Comparison of ENCODE assay signal across 11 mouse cellular contexts in the genomic region with DNA sequence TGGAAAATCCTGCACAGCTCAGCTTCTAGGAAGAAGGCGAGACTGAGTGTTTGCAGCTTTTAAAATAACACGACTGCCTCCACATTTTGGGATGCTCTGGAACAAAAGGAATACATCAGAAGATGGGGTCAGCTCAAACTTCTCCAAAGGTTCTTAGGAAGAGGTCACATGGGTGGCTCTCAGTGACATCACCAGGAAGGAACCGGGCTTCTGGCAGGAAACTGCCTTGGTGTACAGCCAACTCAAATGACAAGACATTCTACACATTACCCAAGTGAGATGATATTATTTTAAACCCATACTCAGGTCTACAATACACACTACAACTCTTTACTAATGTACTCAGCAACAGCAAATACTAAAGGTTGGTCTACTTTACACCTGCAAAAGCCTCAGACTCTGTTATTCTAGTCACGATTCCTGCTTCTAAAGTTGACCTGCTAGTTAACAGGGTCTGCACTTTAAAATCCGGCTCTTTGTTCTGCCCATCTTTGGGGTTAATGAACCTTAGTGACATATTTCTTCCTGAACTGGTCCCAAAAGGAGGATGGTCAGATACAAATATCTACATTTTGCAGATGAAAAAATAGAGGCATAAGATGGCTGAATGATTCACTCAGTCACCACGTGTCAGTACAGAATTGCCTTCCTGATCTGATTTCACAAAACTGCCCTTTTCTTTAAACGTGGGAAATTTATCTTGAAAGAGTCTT. TPM values are rescaled to one million over a fixed set of nuclear protein-coding genes. Genes with fewer than 3 reads are reported as not detected.
DNase-seq lines count a peak whose midpoint lies in the region; ATAC-seq lines count a peak whose summit lies in the region.
"Had no signal": no experiment of that assay in that cellular context is flagged by ENCODE, and none has a peak within 500 bp of the region (broad histone marks: within the 10 kb centered on the region; RNA-seq: fewer than 3 reads in every experiment).

No protein-coding gene starts in this region.

- peak; percentile 39 for DNase-seq in embryonic facial prominence, embryonic 14.5 days (ENCODE audit: low spot score)
- no peak for DNase-seq in embryonic facial prominence, embryonic 10.5 days (ENCODE audit: low spot score)
- peak; percentile 10 to 34 for DNase-seq in spleen, postnatal 4 days (ENCODE audit: low spot score in 2 of 2)
- no peak for DNase-seq in spleen, postnatal 14 days (ENCODE audit: low spot score in 2 of 2)
- peak; percentile 71 to 73 for DNase-seq in kidney, postnatal 25 days
- DNase-seq in liver: no peak
- no peak for DNase-seq in testis, postnatal 14 days (ENCODE audit: low spot score)
- DNase-seq: B cell, adult 2 months; cerebellum, adult 11 months had no signal

- WGBS in embryonic facial prominence, embryonic 14.5 days: 53% methylated on average over 7 of the region's 7 CpGs
- 76% methylated on average over 7 of the region's 7 CpGs for WGBS in embryonic facial prominence, embryonic 10.5 days

- no peak overlapping the region for H3K9ac ChIP-seq in embryonic facial prominence, embryonic 14.5 days (ENCODE audit: low read depth, low read length)
- H3K9ac ChIP-seq: embryonic facial prominence, embryonic 15.5 days had no signal

- H3K9me3 ChIP-seq in embryonic facial prominence, embryonic 14.5 days (ENCODE audit: control insufficient read depth, low read length): no peaks in the 10 kb centered on the region
- H3K9me3 ChIP-seq in embryonic facial prominence, embryonic 10.5 days: no peaks in the 10 kb centered on the region
- H3K9me3 ChIP-seq: embryonic facial prominence, embryonic 15.5 days had no signal

- peak overlapping the region; percentile 15; the same call in 1 of the 2 replicates for H3K27ac ChIP-seq in embryonic facial prominence, embryonic 14.5 days (replicated peaks; ENCODE audit: low read depth, low read length)
- no peak overlapping the region for H3K27ac ChIP-seq in embryonic facial prominence, embryonic 10.5 days (replicated peaks)
- H3K27ac ChIP-seq: embryonic facial prominence, embryonic 15.5 days had no signal

- no peak overlapping the region for H3K4me2 ChIP-seq in embryonic facial prominence, embryonic 14.5 days (ENCODE audit: low read depth, low read length)
- H3K4me2 ChIP-seq: embryonic facial prominence, embryonic 15.5 days had no signal

- H3K36me3 ChIP-seq in embryonic facial prominence, embryonic 14.5 days (ENCODE audit: control insufficient read depth, insufficient read depth, low read length): no peaks in the 10 kb centered on the region
- H3K36me3 ChIP-seq in embryonic facial prominence, embryonic 10.5 days (replicated peaks): no peaks in the 10 kb centered on the region
- H3K36me3 ChIP-seq: embryonic facial prominence, embryonic 15.5 days had no signal

- H3K4me1 ChIP-seq in embryonic facial prominence, embryonic 14.5 days (ENCODE audit: control insufficient read depth, insufficient read depth, low read length): peaks cover 3% of the 10 kb centered on the region; the same call in 1 of the 2 replicates
- peaks cover 23% of the 10 kb centered on the region for H3K4me1 ChIP-seq in embryonic facial prominence, embryonic 10.5 days
- H3K4me1 ChIP-seq: embryonic facial prominence, embryonic 15.5 days had no signal

- no peaks in the 10 kb centered on the region for H3K27me3 ChIP-seq in embryonic facial prominence, embryonic 14.5 days (replicated peaks; ENCODE audit: control insufficient read depth, insufficient read depth, low read length)
- H3K27me3 ChIP-seq in embryonic facial prominence, embryonic 10.5 days (replicated peaks; ENCODE audit: low read depth, poor library complexity, severe bottlenecking): no peaks in the 10 kb centered on the region
- H3K27me3 ChIP-seq: embryonic facial prominence, embryonic 15.5 days had no signal

- ATAC-seq in embryonic facial prominence, embryonic 14.5 days (ENCODE audit: low read depth): no peak
- no peak for ATAC-seq in activated CD4-positive, CD25-positive, alpha-beta regulatory T cell, adult 4 months

- H3K4me3 ChIP-seq in embryonic facial prominence, embryonic 14.5 days (ENCODE audit: low read depth, low read length): no peak overlapping the region
- H3K4me3 ChIP-seq in embryonic facial prominence, embryonic 10.5 days: no peak overlapping the region
- H3K4me3 ChIP-seq: embryonic facial prominence, embryonic 15.5 days had no signal

RNA-seq across cellular contexts. Expression of a gene that starts 18.0 kb away (rescaled TPM):
- polyA plus RNA-seq in embryonic facial prominence, embryonic 14.5 days (2014; fragmentation: Nextera tagmentation; extraction: Ambion mirVana): 6.6 and 6.7 TPM in 2 replicates
- polyA plus RNA-seq in embryonic facial prominence, embryonic 10.5 days (2016; fragmentation: Nextera tagmentation; extraction: Ambion mirVana): 4.2 and 4.6 TPM in 2 replicates
- 1 to 10 TPM; 3.1 to 3.2 TPM for polyA plus RNA-seq in activated CD4-positive, CD25-positive, alpha-beta regulatory T cell, adult 4 months (2017; shearing (Covaris generic))

Comparison
In these comparisons a context has a peak if more than half of its experiments do, and no peak if none do; other contexts are left out.
1. DNase-seq: peak in embryonic facial prominence, embryonic 14.5 days (single experiment), spleen, postnatal 4 days (2 of 2) and kidney, postnatal 25 days (2 of 2); none in embryonic facial prominence, embryonic 10.5 days (single experiment), spleen, postnatal 14 days (0 of 2), liver (single experiment) and testis, postnatal 14 days (single experiment).